Mouse (Mus musculus) kidney, adult 2 months (tissue): ENCODE measurements around the gene Rbfox1. TPM values are rescaled to one million over a fixed set of nuclear protein-coding genes. Genes with fewer than 3 reads are reported as not detected.
A peak's percentile ranks its signal among the peaks of the same experiment; 100 is the strongest.

ENCODE experiments used
- DNase-seq: peaks from one replicate; pipeline ENCODE4 v3.0.0; 2021
- H3K27ac ChIP-seq: fragments of 200-500 bp; 2 replicates; pipeline ENCODE4 v1.5.1; 2012; ENCODE audit warnings: low read depth, low read length, control low read depth, inconsistent platforms; ENCODE audit not compliant: insufficient read depth
- H3K27me3 ChIP-seq: fragments of 200-500 bp; replicated peaks from 2 replicates; pipeline ENCODE4 v1.6.1; 2012; ENCODE audit warnings: mild to moderate bottlenecking, moderate library complexity, low read length, inconsistent platforms; ENCODE audit not compliant: control insufficient read depth, insufficient read depth
- H3K36me3 ChIP-seq: fragments of 200-500 bp; 2 replicates; pipeline ENCODE4 v1.6.1; 2012; ENCODE audit warnings: mild to moderate bottlenecking, moderate library complexity, low read length, inconsistent platforms; ENCODE audit not compliant: control insufficient read depth, insufficient read depth
- H3K4me1 ChIP-seq: fragments of 200-500 bp; 2 replicates; pipeline ENCODE4 v1.6.1; 2011; ENCODE audit warnings: low read length; ENCODE audit not compliant: control insufficient read depth, insufficient read depth
- H3K4me3 ChIP-seq: fragments of 200-500 bp; 2 replicates; pipeline ENCODE4 v1.5.1; 2011; ENCODE audit warnings: mild to moderate bottlenecking, low read depth, low read length, control low read depth; ENCODE audit not compliant: insufficient read depth
- CTCF ChIP-seq: fragments of 200-500 bp; conservative IDR thresholded peaks from 2 replicates; pipeline ENCODE4 v1.5.1; 2011; ENCODE audit warnings: low read depth, mild to moderate bottlenecking, control low read depth, low read length, moderate library complexity, mixed read lengths; ENCODE audit not compliant: insufficient read depth, insufficient read length
- POLR2A ChIP-seq: fragments of 200-500 bp; IDR thresholded peaks from one replicate; pipeline ENCODE4 v1.6.1; 2011; ENCODE audit warnings: low read depth, low read length, control low read depth
- WGBS: fragments of 180-500 bp; shearing (Covaris S2); methylation state at CpG from one replicate; pipeline ENCODE4 v1.1.7; 2018; 5-methylcytosine and 5-hydroxymethylcytosine counted together
- polyA plus RNA-seq: library from polyadenylated mRNA; depleted of rRNA; stranded (reverse); fragments of >200 nt; gene quantifications from 2 replicates; pipeline ENCODE4 v1.2.3, GENCODE M21; 2012

Gene Rbfox1
- polyA plus RNA-seq, 1 experiment, result 4.2 TPM

DNA sequence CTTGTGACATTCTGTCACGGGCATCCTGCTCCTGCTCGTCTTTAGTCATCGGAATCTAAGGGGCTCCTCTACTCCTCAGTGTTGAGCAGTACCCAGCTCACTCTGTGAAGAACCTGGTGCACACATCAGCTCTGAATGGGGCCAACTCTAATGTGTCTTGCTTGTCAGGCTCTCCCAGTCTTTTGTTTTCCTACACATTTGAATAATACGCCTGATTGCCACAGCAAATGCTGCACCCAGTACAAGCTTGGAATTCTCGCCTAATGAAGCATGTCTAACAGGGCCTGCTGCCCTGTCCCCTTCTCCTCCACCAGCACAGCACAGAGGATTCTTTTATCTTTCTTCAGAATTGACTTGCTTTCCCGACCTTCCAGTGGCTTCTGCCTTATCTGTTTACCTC lies 1261.3 kb downstream of the Rbfox1 start:
- peaks cover 10% of the 10 kb centered on the region; the same call in 1 of the 2 replicates for H3K4me1 ChIP-seq
- no peaks in the 10 kb centered on the region for H3K27me3 ChIP-seq
- DNase-seq, result peak; percentile 16
- H3K27ac ChIP-seq, result no peak overlapping the region
- no peak overlapping the region for H3K4me3 ChIP-seq
- TF ChIP-seq CTCF, result no peak
- TF ChIP-seq POLR2A, result no peak
- H3K36me3 ChIP-seq, result no peaks in the 10 kb centered on the region
- 41% methylated on average over 6 of the region's 6 CpGs for WGBS

DNA sequence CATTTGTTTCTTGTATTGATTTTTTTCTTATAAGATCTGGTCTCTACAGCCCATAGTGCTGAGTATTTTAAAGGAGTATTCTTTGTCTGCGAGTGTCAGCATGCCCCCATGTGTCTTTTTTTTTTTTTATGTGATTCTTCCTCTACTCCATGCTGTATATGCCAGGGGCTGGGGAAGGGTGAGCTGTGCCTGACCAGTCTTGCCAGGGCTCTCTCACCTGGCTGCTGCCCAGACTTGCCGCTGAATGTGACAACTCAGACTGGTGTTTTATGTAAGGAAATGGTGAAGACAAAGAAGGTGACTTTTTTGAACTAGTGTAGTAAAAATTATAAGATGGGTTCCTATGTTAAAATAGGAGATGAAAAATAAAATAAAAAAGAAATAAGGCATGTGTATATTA lies 1262.7 kb downstream of the Rbfox1 start:
- H3K4me1 ChIP-seq, result peaks cover 10% of the 10 kb centered on the region; the same call in 1 of the 2 replicates
- DNase-seq, result no peak
- H3K27ac ChIP-seq, result no peak overlapping the region
- no peak overlapping the region for H3K4me3 ChIP-seq
- no peaks in the 10 kb centered on the region for H3K27me3 ChIP-seq
- TF ChIP-seq CTCF (no peak), POLR2A (no peak)
- H3K36me3 ChIP-seq, result no peaks in the 10 kb centered on the region
- 83% methylated on average over 2 of the region's 2 CpGs for whole genome bisulfite sequencing

GRCm38 (mm10) chr16:7149106-7149899 lies 1264.1 kb downstream of the Rbfox1 start:
- Histone ChIP-seq H3K4me3 (peak overlapping the region; percentile 41), H3K27ac (peak overlapping the region; percentile 73; the same call in 1 of the 2 replicates), H3K27me3 (no peaks in the 10 kb centered on the region), H3K36me3 (no peaks in the 10 kb centered on the region), H3K4me1 (peaks cover 9% of the 10 kb centered on the region; the same call in 1 of the 2 replicates)
- TF ChIP-seq CTCF (no peak), POLR2A (no peak)
- peak; percentile 22 for DNase-seq
- 41% methylated on average over 16 of the region's 16 CpGs for WGBS

DNA sequence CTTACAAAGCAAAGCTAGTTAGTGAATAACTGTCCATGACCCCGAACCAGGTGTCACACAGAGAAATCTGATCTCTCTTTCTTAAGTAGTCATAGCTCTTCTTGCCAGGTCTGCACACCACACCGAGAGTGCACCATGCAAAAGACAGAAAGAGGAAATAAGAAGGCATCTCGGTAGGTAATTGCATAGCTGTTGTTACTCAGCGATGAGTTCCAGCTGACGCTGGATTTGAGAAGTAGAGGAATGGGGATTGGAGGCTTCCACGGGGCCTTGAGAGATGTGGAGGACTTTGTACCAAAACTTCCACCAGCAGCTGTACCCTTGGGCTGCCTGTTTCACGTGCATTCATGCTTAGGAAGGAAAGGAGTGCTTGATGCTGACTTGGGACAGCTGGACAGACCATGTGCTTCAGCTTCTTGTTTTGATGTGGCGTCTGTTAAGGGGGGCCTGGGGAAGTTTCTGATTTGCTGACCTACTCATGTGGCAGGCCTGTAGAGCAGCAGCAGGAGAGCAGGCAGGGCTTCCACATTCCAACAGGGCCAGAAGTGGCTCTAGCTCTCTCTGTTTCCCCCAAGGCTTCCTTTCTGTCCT lies 1265.1 kb downstream of the Rbfox1 start:
- no peaks in the 10 kb centered on the region for H3K36me3 ChIP-seq
- 14% methylated on average over 8 of the region's 8 CpGs for WGBS
- H3K27me3 ChIP-seq, result no peaks in the 10 kb centered on the region
- H3K4me3 ChIP-seq, result peak overlapping the region; percentile 4; the same call in 1 of the 2 replicates
- TF ChIP-seq CTCF (no peak), POLR2A (no peak)
- peak; percentile 75 for DNase-seq
- H3K4me1 ChIP-seq, result peaks cover 7% of the 10 kb centered on the region; the same call in 1 of the 2 replicates
- peak overlapping the region; percentile 73 for H3K27ac ChIP-seq

DNA sequence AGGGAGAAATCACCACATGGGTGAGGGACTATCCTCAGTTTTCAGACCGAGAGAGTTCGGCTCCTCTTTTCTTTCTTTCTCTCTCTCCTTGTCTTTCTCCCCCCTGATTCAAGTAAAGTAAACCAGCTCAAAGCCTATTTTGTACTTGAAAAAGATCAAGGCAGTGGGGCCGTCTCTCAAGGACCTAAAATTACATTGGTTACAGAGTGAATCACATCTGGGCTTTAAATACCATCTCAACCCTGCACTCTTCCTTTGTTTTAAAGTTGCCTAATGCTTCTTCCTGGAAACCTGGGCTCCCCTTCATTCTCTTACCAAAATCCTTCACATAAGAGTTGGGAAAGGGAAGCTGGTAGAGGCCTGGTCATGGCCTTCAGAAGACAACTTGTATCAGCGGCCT lies 1267.2 kb downstream of the Rbfox1 start:
- DNase-seq, result no peak
- no peak for TF ChIP-seq POLR2A
- TF ChIP-seq CTCF, result no peak
- Histone ChIP-seq H3K27me3 (no peaks in the 10 kb centered on the region), H3K36me3 (no peaks in the 10 kb centered on the region), H3K4me3 (no peak overlapping the region), H3K27ac (no peak overlapping the region), H3K4me1 (peaks cover 4% of the 10 kb centered on the region; the same call in 1 of the 2 replicates)
- 91% methylated on average over 4 of the region's 4 CpGs for WGBS

DNA sequence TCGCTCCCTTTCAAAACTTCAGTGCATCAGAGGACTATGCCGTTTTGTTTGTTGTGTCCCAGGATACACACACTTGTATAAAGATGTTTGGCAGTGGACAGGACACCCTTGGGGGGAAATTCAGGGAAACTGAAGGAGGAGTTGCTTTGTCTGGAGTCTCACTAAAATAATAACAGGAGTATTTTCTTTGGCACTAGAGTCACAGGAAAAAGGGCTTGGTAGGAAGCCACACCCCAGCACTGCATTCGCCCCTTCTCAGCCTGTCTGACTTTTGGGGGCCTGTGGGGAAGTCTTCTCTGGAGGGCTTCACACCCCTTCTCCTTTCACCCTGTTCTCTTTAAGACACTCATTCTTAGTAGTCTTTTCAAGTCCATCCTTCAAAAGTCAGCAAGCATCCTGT lies 1269.5 kb downstream of the Rbfox1 start:
- DNase-seq, result no peak
- no peaks in the 10 kb centered on the region for H3K36me3 ChIP-seq
- H3K4me1 ChIP-seq, result peaks cover 4% of the 10 kb centered on the region; the same call in 1 of the 2 replicates
- no peak for TF ChIP-seq CTCF
- no peak for TF ChIP-seq POLR2A
- H3K4me3 ChIP-seq, result no peak overlapping the region
- no peaks in the 10 kb centered on the region for H3K27me3 ChIP-seq
- 69% methylated on average over 3 of the region's 3 CpGs for WGBS
- no peak overlapping the region for H3K27ac ChIP-seq
